Mouse (Mus musculus) urinary bladder, postnatal 4 days (tissue): ENCODE measurements around the gene Ntrk3.

Experiments used
- DNase-seq, 2 experiments: peaks; one replicate each; pipeline ENCODE4 v3.0.0; 2021 to 2022; ENCODE audit warnings: low spot score in 2 of 2

Ntrk3 gene

GRCm38 (mm10) chr7:78361341-78362309 is 376.2 kb downstream of the Ntrk3 start:
- DNase-seq: no peak

GRCm38 (mm10) chr7:78347464-78347863 is 390.3 kb downstream of the Ntrk3 start:
- DNase-seq: no peak

GRCm38 (mm10) chr7:78333422-78333821 is 404.4 kb downstream of the Ntrk3 start:
- no peak for DNase-seq

GRCm38 (mm10) chr7:78328301-78328700 is 409.5 kb downstream of the Ntrk3 start:
- DNase-seq: no peak

- no peak for DNase-seq
Observed at GRCm38 (mm10) chr7:78326185-78326584, 411.6 kb downstream of the Ntrk3 start.

GRCm38 (mm10) chr7:78318640-78319039 is 419.2 kb downstream of the Ntrk3 start:
- no peak for DNase-seq

- DNase-seq: no peak
Observed at GRCm38 (mm10) chr7:78305770-78306169, 432.0 kb downstream of the Ntrk3 start.

- no peak for DNase-seq
Observed at GRCm38 (mm10) chr7:78305029-78305428, 432.8 kb downstream of the Ntrk3 start.

GRCm38 (mm10) chr7:78297290-78297689 is 440.5 kb downstream of the Ntrk3 start:
- DNase-seq: no peak

GRCm38 (mm10) chr7:78294322-78294721 is 443.5 kb downstream of the Ntrk3 start:
- DNase-seq: no peak

GRCm38 (mm10) chr7:78290186-78290585 is 447.6 kb downstream of the Ntrk3 start:
- DNase-seq: no peak

GRCm38 (mm10) chr7:78286516-78287238 is 451.1 kb downstream of the Ntrk3 start:
- no peak for DNase-seq

- no peak for DNase-seq
Observed at GRCm38 (mm10) chr7:78269506-78270250, 468.1 kb downstream of the Ntrk3 start.

GRCm38 (mm10) chr7:78267461-78268007 is 470.3 kb downstream of the Ntrk3 start:
- DNase-seq: no peak

- no peak for DNase-seq
Observed at GRCm38 (mm10) chr7:78264432-78265002, 473.3 kb downstream of the Ntrk3 start.

GRCm38 (mm10) chr7:78261420-78262125 is 476.2 kb downstream of the Ntrk3 start:
- DNase-seq: no peak

- no peak for DNase-seq
Observed at GRCm38 (mm10) chr7:78258151-78258550, 479.7 kb downstream of the Ntrk3 start.

GRCm38 (mm10) chr7:78253777-78254385 is 483.9 kb downstream of the Ntrk3 start:
- DNase-seq: no peak

- DNase-seq: no peak
Observed at GRCm38 (mm10) chr7:78248119-78248642, 489.6 kb downstream of the Ntrk3 start.

GRCm38 (mm10) chr7:78239012-78239411 is 498.8 kb downstream of the Ntrk3 start:
- no peak for DNase-seq
